Mouse (Mus musculus) heart, adult 2 months (tissue): ENCODE measurements around the gene Atp5c1.

ENCODE experiments used
- CTCF ChIP-seq: fragments of 200-600 bp; IDR thresholded peaks from 2 replicates; pipeline ENCODE4 v1.8.1; 2022; ENCODE audit warnings: antibody characterized with exemption, mild to moderate bottlenecking, moderate library complexity
- POLR2A ChIP-seq: fragments of 200-500 bp; IDR thresholded peaks from 2 replicates; pipeline ENCODE4 v1.6.1; 2011; ENCODE audit warnings: mild to moderate bottlenecking, low read depth, low read length, control low read depth; ENCODE audit not compliant: insufficient read depth

DNA sequence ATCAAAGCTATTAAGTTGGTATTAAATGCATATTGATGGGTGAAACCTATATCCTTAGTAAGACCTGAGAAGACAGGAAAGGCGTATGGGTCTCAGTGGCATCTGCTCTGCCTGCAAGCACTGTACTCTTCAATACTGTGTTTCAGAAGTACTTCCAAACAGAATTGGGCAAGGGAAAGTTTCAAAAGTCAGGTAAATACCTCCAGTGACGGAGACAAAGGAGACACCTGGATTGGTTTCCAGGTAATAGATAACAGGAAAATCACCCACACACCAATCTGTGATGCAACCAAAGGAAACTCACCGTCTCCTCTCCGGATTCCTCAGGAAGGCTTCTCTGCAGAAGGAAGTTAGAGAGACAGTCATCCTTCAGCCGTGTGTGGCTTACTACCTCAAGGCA is 47.2 kb upstream of the Atp5c1 start:
- TF ChIP-seq CTCF: no peak
- TF ChIP-seq POLR2A: no peak
